Mouse (Mus musculus) forebrain, embryonic 11.5 days (tissue): Measurements from ENCODE around the gene Casp12. TPM values are rescaled to one million over a fixed set of nuclear protein-coding genes. Genes with fewer than 3 reads are reported as not detected.

Experiments
- ATAC-seq: fragments of 200-750 bp; cut with Nextera tagmentation; replicated peaks from 2 replicates; pipeline ENCODE4 v1.8.0; 2017; ENCODE audit warnings: moderate TSS enrichment; ENCODE audit not compliant: low FRiP score
- DNase-seq: peaks from one replicate; pipeline ENCODE4 v3.0.0-alpha.2; 2017; ENCODE audit warnings: low spot score
- H3K27ac ChIP-seq: fragments of 300-500 bp; sonication (generic); 2 replicates; pipeline ENCODE4 v1.5.1; 2014; ENCODE audit warnings: low read depth, low read length
- H3K27me3 ChIP-seq: fragments of 300-500 bp; sonication (generic); 2 replicates; pipeline ENCODE4 v1.6.1; 2014; ENCODE audit warnings: mild to moderate bottlenecking, low read length, mixed read lengths; ENCODE audit not compliant: control insufficient read depth, insufficient read depth
- H3K36me3 ChIP-seq: fragments of 300-500 bp; sonication (generic); 2 replicates; pipeline ENCODE4 v1.6.1; 2014; ENCODE audit warnings: mild to moderate bottlenecking, low read length, moderate library complexity, mixed read lengths; ENCODE audit not compliant: control insufficient read depth, insufficient read depth
- H3K4me1 ChIP-seq: fragments of 300-500 bp; sonication (generic); replicated peaks from 2 replicates; pipeline ENCODE4 v1.6.1; 2014; ENCODE audit warnings: low read length, mixed read lengths; ENCODE audit not compliant: control insufficient read depth, insufficient read depth
- H3K4me2 ChIP-seq: fragments of 300-500 bp; sonication (generic); 2 replicates; pipeline ENCODE4 v1.6.1; 2014; ENCODE audit warnings: low read depth, mild to moderate bottlenecking, low read length, moderate library complexity, mixed read lengths; ENCODE audit not compliant: severe bottlenecking
- H3K4me3 ChIP-seq: fragments of 300-500 bp; sonication (generic); 2 replicates; pipeline ENCODE4 v1.5.1; 2014; ENCODE audit warnings: low read depth, low read length
- H3K9ac ChIP-seq: fragments of 300-500 bp; sonication (generic); 2 replicates; pipeline ENCODE4 v1.6.1; 2014; ENCODE audit warnings: low read length
- H3K9me3 ChIP-seq: fragments of 300-500 bp; sonication (generic); 2 replicates; pipeline ENCODE4 v1.6.1; 2016; ENCODE audit warnings: low read length, mixed read lengths; ENCODE audit not compliant: control insufficient read depth
- WGBS: fragments of 180-500 bp; shearing (Covaris S2); extraction: QIAGEN DNeasy Blood & Tissue Kit; methylation state at CpG from one replicate; pipeline ENCODE4 v1.1.7; 2014; 5-methylcytosine and 5-hydroxymethylcytosine counted together
- polyA plus RNA-seq: library from polyadenylated mRNA; unstranded; fragments of >200 nt; fragmentation: Nextera tagmentation; extraction: Ambion mirVana; gene quantifications from 2 replicates; pipeline ENCODE4 v1.2.1, GENCODE M21; 2014

Gene Casp12
- not detected in 2 replicates for polyA plus RNA-seq

DNA sequence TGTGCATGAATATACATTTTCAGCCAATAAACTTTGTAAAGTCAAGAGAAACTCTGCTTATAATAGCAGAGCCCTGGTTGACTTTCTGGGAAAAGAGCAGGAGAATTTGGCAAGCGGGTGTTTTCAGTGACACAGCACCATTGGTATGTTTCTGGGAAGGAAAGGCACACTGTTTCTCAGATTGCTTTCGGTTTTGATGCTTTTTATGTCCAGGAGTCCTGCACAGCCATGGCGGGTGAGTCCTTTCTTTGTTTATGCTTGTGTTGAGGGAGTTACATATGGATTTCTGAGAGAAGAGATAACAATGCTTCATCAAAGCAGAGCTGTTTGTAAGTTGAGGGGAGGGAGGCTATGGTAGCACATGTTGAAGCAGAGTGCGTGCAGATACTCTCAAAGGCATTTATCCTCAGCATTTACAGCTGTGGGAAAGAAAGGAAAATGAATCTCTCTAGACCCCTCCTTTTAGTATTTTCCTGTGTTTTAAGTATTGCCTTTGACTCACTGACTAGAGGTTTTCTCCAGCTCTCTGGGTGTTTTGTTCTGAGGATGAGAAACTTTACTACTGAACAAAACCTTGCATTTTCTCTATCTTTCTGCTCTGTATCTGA is at the start of gene Casp12:
TSS of gene Casp12 (plus strand) at position 140 of the 608 bp plus-strand sequence.
- no peak for DNase-seq
- no peak for ATAC-seq
- H3K4me2 ChIP-seq: no peak within 1 kb of the TSS
- H3K4me1 ChIP-seq: no peaks in the 10 kb centered on the region
- no peaks in the 10 kb centered on the region for H3K36me3 ChIP-seq
- no peak within 1 kb of the TSS for H3K27ac ChIP-seq
- no peaks in the 10 kb centered on the region for H3K9me3 ChIP-seq
- no peak within 1 kb of the TSS for H3K9ac ChIP-seq
- no peak within 1 kb of the TSS for H3K4me3 ChIP-seq
- H3K27me3 ChIP-seq: no peaks in the 10 kb centered on the region
- WGBS: 84% methylated on average over 4 of the region's 4 CpGs

DNA sequence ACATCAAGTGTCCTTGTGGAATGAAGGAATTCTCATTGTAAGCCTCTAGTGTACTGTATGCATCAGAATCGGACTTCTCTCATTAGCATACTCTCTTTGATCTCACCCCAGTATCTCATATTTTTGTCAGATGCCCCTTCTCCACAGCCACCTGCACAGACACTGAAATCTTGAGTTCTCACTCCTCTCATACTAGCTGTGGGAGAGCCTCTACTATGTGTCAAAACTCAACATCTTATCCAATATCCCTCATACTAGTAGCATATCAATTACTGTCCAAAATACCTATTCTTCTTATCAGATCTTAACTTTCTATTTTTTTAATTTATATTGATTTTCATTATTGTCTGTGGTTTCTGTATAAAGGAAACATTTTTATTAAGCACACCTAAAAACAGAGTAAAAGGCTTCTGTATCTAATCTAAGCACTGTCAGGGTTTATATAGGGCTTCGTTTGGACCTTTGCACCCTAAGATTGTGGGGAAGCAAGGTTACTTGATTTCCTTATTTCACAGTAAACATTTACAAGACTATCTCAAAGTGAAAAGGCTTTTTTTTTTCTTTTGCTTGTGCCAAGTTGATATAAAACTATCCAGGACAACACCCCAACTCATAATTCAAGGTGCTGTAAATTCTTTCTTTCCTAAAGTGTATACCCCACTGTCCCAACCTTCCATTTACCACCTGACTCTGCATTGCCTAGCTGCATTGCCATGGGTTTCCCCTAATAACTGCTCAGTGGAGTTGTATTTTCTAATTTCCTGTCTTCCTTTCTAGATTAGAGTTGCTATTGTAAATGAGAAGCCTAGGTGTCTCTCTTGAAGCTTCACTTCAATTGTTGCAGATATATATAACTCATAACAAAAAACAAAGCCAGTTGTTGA is 48.6 kb upstream of the Casp12 start:
- H3K27me3 ChIP-seq: no peaks in the 10 kb centered on the region
- no peaks in the 10 kb centered on the region for H3K9me3 ChIP-seq
- H3K4me1 ChIP-seq: no peaks in the 10 kb centered on the region
- H3K4me2 ChIP-seq: no peak overlapping the region
- 77% methylated on average over 2 of the region's 2 CpGs for WGBS
- DNase-seq (no peak), ATAC-seq (no peak)
- no peak overlapping the region for H3K4me3 ChIP-seq
- H3K27ac ChIP-seq: no peak overlapping the region
- H3K9ac ChIP-seq: no peak overlapping the region
- no peaks in the 10 kb centered on the region for H3K36me3 ChIP-seq

DNA sequence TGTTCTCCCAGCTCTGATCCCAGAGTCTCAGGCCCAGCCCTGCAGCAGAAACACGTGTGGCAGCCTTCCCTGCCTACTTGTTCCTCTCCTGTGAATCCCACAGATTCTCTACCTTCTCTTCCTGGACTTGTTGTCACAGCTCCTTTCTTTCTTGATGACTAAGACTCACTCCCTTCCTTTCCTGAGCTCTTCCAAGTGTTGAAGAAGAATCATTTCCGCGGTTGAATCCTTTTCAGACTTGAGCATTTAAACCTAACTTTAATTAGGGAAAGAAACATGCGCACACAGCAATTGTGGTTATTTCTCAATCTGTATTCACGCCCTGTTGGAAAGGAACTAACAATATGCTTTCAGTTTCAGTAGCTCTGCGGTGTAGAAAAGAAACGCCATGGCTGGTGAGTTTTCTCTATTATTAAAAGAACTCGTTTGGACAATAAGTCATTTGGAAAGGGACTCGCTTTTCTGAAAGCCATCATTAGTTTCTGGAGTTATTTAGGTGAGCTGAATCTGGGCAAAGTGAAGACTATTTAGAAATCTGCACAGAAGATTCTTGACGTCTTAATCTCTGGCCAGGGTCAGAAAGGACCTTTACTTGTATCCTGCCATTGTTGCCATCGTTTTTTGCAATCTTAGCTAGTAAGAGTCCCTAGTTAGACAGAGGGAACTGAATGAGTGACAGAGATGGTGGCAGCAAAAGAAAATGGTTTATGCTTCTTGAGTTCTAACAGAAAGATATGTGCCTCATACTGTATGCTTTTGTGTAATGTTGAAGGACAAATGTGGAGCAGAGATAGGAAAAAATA is 46.7 kb upstream of the Casp12 start, which contains the start of gene Casp1:
TSS of gene Casp1 (plus strand) at position 189 of the 803 bp plus-strand sequence.
- Histone ChIP-seq H3K36me3 (no peaks in the 10 kb centered on the region), H3K27ac (no peak within 1 kb of the TSS), H3K27me3 (no peaks in the 10 kb centered on the region), H3K9me3 (no peaks in the 10 kb centered on the region), H3K9ac (no peak within 1 kb of the TSS), H3K4me3 (no peak within 1 kb of the TSS), H3K4me1 (no peaks in the 10 kb centered on the region), H3K4me2 (no peak within 1 kb of the TSS)
- ATAC-seq: no peak
- 55% methylated on average over 11 of the region's 11 CpGs for WGBS
- no peak for DNase-seq

DNA sequence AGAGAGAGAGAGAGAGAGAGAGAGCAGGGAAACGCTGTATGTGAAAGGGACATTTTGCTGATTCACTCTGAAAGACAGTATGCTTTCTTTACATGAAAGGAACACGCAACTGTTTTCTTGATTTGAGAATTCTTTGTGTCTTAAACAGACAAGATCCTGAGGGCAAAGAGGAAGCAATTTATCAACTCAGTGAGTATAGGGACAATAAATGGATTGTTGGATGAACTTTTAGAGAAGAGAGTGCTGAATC is 46.2 kb upstream of the Casp12 start:
- no peaks in the 10 kb centered on the region for H3K27me3 ChIP-seq
- no peak overlapping the region for H3K9ac ChIP-seq
- H3K4me2 ChIP-seq: no peak overlapping the region
- 80% methylated on average over 2 of the region's 2 CpGs for WGBS
- no peak overlapping the region for H3K27ac ChIP-seq
- ATAC-seq (no peak), DNase-seq (no peak)
- no peaks in the 10 kb centered on the region for H3K4me1 ChIP-seq
- no peaks in the 10 kb centered on the region for H3K36me3 ChIP-seq
- H3K4me3 ChIP-seq: no peak overlapping the region
- no peaks in the 10 kb centered on the region for H3K9me3 ChIP-seq

DNA sequence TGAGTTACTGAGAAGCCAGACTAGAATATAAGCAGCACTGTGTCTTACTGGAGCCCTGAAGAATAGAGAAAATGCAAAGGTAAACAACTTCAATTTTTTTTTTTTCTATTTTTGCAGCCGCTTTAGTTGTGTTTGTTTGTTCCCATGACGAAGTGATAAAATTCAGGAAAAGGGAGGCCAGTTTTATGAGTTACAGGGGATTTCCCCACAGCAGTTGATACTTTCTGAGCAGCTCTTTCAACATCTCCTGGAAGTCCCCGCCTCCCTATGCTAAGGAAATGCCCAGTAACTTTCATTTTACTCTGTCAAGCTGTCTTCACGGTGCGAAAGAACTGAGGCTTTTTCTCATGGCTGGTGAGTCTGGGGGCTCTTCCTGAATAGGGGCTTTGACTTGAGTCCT is 36.7 kb upstream of the Casp12 start, which contains the start of gene Casp4:
TSS of gene Casp4 (plus strand) at position 268 of the 400 bp plus-strand sequence.
- Histone ChIP-seq H3K9me3 (no peaks in the 10 kb centered on the region), H3K4me3 (no peak within 1 kb of the TSS), H3K4me1 (no peaks in the 10 kb centered on the region), H3K27me3 (no peaks in the 10 kb centered on the region), H3K27ac (no peak within 1 kb of the TSS), H3K36me3 (no peaks in the 10 kb centered on the region), H3K9ac (no peak within 1 kb of the TSS), H3K4me2 (no peak within 1 kb of the TSS)
- 84% methylated on average over 5 of the region's 5 CpGs for WGBS
- ATAC-seq: no peak
- DNase-seq: no peak

DNA sequence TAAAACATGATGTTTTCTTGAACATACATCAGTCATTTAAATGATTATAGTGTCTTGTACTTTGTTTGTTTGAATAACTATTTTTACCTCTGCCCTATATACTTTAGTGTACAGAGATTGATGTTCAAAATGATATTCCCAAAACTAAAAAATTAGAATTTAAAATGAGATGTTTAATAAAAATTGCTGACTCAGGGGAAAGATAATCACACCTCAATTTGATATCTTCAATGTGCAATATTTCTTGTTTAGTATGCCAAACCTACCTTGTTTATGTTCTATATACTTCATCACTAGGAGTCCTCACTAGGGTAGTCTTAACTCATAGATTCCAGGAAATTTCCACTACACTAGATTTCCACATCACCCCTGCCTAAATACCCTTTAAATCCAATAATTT is 35.1 kb upstream of the Casp12 start:
- no peak for ATAC-seq

DNA sequence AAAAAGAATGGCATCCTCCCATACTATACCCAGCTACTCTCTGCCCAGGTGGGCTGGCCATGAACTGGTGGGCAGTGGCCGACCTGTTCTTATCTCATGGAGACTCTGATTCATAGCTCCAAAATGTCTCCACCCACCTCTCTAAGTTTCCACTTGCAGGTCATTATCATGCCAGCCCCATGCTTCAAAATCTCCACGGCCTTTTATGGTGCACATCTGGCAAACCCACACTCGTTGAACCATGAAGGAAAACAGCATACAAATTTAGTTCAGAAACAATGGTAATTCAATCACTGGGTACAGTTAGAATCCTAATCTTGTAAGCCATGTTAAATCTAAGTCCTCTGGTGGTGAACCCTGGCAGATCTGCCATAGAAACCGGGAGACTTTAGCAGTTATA is 33.8 kb upstream of the Casp12 start:
- no peaks in the 10 kb centered on the region for H3K27me3 ChIP-seq
- H3K36me3 ChIP-seq: no peaks in the 10 kb centered on the region
- no peak overlapping the region for H3K9ac ChIP-seq
- WGBS: 89% methylated on average over 4 of the region's 4 CpGs
- H3K9me3 ChIP-seq: no peaks in the 10 kb centered on the region
- no peak overlapping the region for H3K27ac ChIP-seq
- DNase-seq: no peak
- H3K4me1 ChIP-seq: no peaks in the 10 kb centered on the region
- ATAC-seq: no peak
- no peak overlapping the region for H3K4me3 ChIP-seq
- no peak overlapping the region for H3K4me2 ChIP-seq

More for the DNA sequence above, 35.1 kb upstream of the Casp12 start:
- no peak for DNase-seq
- no peak overlapping the region for H3K4me2 ChIP-seq
- no peaks in the 10 kb centered on the region for H3K4me1 ChIP-seq
- no peaks in the 10 kb centered on the region for H3K36me3 ChIP-seq
- no peaks in the 10 kb centered on the region for H3K27me3 ChIP-seq
- no peak overlapping the region for H3K9ac ChIP-seq
- no peaks in the 10 kb centered on the region for H3K9me3 ChIP-seq
- H3K4me3 ChIP-seq: no peak overlapping the region
- H3K27ac ChIP-seq: no peak overlapping the region

DNA sequence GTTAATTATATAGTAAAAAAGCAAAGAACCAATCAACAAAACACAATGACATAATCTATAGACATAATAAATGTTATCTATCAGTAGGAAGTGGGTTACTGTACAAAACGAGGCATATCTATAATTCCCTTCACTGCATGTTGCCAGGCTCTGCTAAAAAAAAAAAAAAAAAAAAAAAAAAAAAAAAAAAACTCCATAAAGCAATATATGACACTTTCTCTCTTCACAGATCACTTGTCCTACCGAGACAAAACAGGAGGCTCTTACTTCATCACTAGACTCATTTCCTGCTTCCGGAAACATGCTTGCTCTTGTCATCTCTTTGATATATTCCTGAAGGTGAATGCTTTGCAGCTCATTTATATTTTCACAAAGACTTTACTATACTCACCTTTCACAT is 17.0 kb upstream of the Casp12 start:
- Histone ChIP-seq H3K9me3 (no peaks in the 10 kb centered on the region), H3K4me3 (no peak overlapping the region), H3K4me2 (no peak overlapping the region), H3K27me3 (no peaks in the 10 kb centered on the region), H3K9ac (no peak overlapping the region), H3K4me1 (no peaks in the 10 kb centered on the region), H3K27ac (no peak overlapping the region), H3K36me3 (no peaks in the 10 kb centered on the region)
- 86% methylated on average over 3 of the region's 3 CpGs for whole genome bisulfite sequencing
- DNase-seq (no peak), ATAC-seq (no peak)
